Mouse (Mus musculus) lung, postnatal 0 days (tissue): ENCODE results near the gene Thop1.

Experiments
- CTCF ChIP-seq: IDR thresholded peaks from 2 replicates; pipeline ENCODE4 v1.5.1; 2016; ENCODE audit warnings: antibody characterized with exemption, mild to moderate bottlenecking
- EP300 ChIP-seq: IDR thresholded peaks from 2 replicates; pipeline ENCODE4 v1.6.1; 2016; ENCODE audit warnings: antibody characterized with exemption, mild to moderate bottlenecking, control low read depth

- TF ChIP-seq CTCF, result no peak
- TF ChIP-seq EP300, result no peak
These were observed 8.1 kb downstream of the Thop1 start for GRCm38 (mm10) chr10:81077916-81078315.
